Mouse (Mus musculus) ovary, adult 18-20 months (tissue): ENCODE data around the gene Fn3k.

Experiments
- DNase-seq: peaks from one replicate; pipeline ENCODE4 v3.0.0; 2022; ENCODE audit warnings: low spot score, mixed read lengths

Gene Fn3k

DNA sequence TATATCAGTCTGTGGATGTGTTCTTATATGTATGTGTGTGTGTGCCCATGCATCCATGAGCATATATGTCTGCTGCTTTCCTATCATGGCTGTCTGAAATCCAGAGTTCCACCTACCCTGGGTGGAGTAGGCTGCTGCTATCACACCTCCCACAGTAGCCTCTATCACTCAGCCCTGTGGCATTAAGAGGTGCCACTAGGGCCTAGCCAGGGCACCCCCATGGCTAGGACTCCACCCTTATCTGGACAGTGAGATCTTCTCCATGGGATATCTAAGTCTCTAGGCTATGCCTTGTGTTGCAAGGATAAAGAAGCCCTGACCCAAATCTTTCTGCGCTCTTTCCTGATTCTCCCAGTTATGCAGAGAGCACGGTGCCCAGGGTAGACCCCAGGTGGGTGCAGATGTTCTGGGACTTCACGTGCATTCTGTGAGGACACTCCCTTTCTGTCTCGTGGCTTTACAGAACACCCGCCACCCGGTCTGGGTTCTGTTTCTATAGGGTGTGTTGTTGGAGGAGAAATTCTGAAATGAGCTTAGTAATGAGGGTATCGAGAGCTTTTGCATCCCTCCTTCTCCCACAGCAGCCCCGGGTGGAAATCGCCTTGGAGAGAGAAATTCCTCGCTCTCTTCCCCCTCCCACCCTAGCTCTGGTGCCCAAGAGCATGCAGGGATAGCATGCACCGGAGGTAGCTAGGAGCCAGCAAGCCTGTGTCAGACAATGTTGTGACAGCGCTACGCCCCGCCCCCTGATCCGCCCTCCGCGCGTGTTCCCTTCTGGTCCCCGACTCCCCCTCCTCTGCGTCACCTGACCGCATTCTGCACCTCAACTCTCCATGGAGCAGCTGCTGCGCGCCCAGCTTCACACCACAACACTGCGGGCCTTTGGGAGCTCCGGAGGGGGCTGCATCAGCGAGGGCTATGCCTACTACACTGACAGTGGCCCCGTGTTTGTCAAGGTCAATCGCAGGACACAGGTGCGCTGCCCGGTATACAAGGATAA is at the start of gene Fn3k:
Gene Fn3k (plus strand): TSS at position 758 of the 1,000 bp plus-strand sequence.
- peak; percentile 79 for DNase-seq

DNA sequence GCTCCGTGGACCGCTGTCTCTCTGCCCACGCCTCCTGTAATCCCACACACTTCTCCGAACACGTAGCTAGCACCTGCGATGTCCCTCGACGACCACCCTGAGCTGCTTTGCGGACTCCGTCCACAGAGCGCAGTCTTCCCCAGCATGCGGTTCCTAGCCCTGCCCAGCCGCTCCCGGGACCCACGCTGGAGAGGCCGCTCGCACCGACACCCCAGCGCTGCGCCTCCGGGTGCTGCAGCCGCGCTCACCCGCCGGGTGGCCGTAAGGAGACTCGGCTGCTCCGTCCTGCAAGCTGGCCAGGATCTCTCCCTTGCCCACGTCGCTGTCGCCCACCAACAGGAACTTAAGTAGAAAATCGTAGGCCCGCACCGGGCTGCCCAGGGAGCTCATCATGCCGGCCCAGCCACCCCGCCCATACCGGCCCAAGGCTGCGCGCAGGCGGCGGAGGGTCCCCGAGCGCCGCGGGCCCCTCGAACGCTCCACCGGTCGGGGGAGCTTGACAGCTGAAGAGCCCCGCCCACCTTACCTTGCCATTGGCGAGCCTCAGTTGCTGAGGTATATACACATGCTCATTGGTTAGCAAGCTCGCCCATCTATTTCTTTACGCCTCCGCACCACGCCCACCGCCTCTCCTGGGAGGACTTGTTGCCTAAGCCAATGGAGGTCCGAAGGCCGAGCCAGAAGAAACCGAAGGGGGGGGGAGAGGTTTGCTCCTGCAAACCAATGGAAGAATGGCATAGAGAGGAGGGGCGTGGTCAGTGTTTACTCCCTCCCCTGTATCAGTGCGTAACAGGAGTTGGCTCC is 46.8 kb upstream of the Fn3k start, which contains the start of gene Rab40b:
Gene Rab40b (minus strand): TSS at position 502 of the 804 bp plus-strand sequence.
- peak; percentile 95 for DNase-seq

DNA sequence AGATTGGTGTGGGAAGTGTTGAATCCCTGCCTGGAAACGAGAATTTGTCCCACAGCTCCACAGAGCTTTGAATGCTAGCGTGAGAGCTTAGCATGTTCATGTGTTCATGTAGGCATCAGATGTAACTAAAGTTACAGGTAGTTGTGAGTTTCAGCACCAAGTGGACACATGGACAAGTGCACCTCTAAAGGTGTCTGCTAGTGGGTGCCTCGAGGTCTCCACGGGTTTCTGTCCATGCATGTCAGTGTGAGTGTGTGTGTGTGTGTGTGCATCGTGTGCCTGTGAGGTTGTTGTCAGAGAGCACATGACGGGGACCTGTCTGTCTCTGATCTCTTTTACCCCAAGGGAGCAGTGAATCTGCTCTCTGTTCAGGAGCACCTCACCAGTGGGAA is 46.2 kb upstream of the Fn3k start:
- no peak for DNase-seq

DNA sequence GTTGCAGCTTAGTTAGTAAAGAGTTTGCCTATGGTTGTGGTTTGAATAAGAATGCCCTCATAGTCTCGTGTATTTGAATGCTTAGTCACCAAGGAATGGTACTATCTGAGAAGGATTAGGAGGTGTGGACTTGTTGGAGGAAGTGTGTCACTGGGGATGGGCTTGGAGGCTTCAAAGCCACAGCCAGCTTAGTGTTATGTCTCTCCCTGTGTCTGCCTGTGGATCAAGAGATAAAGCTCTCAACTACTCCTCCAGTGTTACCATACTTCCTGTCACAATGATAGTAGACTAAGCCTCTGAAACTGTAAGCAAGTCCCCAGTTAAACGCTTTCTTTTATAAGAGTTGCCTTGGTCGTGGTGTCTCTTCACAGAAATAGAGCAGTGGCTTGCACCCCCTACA is 43.9 kb upstream of the Fn3k start:
- DNase-seq = no peak

DNA sequence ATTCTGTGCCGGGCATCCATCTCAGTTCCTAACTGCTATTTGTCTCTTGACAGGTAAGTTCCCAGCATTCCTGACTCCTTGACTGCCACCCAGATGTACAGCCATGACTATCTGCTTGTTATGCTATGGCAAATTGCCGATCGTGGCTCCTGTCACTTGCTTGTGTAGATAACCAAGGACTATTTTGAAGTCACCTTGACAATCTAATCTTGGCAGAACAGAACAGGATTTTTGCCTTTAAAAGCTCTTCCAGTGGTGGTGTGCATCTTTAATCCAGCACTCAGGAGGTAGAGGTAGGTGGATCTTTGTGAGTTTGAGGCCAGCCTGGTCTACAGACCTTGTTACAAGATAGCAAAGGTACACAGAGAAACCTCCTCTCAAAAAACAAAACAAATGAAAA is 42.3 kb upstream of the Fn3k start:
- no peak for DNase-seq

DNA sequence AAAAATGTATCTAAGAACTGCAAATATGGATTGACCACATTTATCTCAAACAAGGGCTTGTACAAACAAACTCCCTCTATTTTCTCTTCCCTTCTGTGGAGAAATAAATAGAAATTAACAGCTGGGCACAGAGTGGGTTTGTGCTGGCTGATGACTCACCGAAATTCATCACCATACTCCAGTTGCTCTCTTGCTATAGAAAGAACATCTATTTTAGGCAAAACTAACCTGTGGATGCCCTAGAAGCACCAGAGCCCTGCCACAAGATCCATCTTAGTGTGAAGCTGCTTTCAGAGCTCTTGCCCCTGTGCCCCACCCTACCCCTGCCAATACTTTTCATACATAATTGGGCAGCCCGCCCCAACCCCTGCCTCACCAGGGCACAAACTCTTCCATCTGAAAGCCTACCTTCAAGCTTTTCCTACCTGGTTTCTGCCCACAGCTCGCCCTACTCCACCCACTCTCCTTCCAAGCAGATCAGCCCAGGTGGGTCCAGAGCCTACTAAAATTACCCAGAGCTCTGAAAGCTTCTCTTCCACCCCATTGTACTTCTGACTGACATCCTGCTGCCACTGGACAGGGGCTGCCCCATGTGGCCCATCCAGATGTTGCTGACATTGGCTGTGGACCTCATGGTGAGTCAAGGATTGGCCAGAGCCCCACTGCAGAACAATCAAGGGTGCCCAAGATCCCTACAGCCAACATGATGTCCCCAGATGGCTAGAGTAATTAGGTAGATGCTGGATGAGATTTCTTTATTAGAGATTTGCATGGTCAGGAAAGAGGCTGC is 27.2 kb upstream of the Fn3k start:
- no peak for DNase-seq

DNA sequence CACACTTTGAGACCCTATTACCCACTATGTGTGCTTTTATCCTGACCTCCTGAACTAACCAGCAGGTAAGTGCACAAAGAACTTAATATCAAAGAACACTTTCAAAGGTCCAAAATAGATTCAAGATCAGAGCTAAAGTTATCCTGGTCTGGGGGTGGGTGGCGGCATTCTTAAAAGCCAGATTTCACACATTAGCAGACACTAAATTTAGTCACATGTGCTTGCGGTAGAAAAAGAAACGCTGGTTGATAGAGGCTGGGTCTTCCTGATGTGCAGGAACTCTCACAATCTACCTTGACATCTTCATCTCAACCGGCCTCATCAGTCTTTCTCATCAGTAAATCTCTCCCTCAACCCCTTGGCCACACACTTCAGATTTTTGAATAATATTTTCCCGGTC is 20.0 kb upstream of the Fn3k start:
- no peak for DNase-seq

DNA sequence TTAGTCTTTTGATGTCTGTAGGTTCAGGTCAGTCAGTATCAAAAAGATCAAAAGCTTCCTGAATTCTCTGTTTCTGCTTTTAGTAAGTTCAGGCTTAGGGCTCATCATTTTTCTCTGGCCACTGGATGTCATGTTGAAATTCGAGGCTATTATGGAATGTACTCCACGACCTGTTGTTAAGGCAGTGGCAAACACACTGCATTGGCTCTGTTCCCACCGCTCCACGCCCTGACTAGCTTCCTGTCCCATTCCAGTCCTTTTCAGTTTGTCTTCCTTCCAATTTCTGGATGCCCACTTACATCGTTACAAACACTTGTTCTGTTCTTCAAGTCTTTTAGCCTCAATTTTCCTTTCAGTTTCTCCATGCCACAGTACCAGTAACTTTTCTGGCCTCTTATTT is 19.4 kb upstream of the Fn3k start:
- DNase-seq = no peak

DNA sequence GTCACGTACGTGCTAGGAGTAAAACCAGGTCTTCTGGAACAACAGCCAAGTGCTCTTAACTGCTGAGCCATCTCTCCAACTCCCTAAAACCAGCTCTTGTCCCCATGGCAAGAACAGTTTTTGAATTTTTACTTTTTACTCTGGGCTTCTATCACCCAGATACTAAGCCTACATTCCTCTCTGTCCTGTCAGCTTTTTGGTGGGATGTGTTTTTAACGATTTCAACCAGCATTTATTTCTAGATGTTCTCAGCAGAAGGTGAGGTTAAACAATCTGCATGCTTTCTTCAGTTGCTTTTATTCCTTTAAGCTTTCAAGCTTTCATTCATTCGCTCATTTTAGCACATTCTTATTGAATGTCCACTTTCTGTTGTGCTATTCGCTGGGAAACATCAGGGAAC is 16.7 kb upstream of the Fn3k start:
- DNase-seq = no peak

DNA sequence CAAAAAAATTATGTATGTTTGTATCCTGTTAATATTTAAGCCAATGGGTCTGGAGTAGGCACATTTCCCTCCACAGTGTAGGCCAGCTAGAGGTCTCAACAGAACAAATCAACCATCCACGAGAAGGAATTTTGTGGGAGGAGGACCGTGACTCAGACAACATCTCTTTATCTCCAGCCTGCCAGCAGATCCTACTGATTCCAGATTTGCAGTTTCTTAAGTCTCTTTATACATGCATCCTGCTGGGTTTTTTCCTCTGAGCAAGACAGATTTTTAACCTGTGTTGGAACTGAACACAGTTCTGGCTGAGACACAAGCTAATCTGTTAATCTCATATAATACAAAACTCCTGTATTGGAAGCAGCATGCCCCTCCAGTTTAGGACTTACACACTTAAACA is 15.8 kb upstream of the Fn3k start:
- DNase-seq = no peak

DNA sequence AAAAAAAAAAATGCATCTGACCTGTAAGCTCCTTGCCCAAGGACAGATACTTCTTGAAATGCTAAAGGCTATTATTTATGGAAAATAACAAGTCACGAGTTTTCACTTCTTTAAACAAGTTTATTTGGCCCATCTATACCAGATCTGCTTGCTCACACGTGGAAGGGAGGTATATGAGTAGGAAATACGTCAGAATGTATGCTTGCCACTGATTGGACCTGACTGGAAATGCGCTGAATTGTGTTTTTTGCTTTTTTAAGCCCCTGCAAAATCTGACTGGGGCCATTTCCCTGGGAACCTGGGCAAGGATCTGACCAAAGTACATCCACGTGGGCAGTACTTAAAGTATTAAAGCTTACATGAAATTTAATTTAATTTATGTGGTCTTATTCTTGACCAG is 14.3 kb upstream of the Fn3k start:
- DNase-seq = no peak

DNA sequence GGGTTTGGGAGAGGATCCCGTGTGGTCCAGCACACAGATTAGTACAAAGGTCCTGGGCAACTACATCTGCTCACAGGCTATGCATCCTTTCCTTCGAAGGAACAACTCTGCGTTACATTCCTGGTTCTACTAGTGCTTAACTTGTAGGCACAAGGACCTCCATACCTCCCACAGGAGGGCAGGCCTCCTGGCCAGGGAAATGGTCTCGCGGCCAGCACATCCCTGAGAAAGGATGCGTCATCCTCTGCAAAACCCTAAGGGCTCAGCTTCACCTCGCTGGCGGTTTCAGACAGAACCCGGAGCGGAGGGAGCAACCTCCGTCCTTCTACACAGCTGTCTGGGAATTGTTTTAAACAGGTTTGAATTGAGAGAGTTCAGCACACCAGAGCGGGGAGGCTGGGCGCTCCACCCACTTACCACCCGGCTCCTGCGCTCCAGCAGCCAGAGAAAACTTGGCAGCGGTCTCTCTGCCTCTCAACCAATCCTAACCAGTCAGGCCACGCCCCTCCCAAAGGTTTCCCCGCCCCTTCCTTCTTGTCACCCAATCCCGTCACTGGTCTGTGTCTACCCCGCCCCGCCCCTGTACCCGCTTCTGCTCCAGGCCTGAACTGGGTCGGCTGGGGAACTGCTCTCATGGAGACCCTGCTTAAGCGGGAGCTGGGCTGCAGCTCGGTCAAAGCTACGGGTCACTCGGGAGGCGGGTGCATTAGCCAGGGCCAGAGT is 13.7 kb upstream of the Fn3k start, which contains the start of gene Fn3krp:
Gene Fn3krp (plus strand): TSS at position 572 of the 723 bp plus-strand sequence.
- peak; percentile 98 for DNase-seq

DNA sequence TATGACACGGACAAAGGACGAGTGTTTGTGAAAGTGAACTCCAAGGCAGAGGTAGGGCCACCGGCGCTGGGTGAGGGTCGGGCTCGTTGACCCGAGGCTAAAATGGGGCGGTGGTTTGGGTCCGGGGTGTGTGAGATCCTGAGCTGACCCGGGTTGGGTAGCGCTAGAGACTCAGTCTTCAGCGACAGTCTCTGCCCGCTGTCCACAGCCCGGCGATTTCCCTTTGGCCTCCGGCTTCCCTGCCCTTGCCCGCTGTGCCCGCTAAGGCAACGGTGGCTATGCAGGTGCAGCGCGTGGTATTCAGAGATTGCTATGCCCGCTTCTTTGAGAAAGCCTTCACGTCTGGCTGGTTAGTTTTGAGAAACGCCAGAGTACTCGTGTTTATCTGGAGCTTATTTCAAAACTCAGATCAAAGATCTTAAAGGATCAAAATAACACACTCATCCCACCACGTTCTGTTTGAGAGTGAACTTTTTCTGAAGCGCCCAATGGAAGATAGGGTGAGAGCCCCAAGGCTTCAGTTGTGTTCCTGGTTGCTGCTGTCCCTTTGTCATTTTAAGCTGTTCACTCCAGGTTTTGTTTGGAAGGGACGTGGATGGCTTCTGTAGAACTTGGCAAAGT is 13.1 kb upstream of the Fn3k start:
- no peak for DNase-seq

DNA sequence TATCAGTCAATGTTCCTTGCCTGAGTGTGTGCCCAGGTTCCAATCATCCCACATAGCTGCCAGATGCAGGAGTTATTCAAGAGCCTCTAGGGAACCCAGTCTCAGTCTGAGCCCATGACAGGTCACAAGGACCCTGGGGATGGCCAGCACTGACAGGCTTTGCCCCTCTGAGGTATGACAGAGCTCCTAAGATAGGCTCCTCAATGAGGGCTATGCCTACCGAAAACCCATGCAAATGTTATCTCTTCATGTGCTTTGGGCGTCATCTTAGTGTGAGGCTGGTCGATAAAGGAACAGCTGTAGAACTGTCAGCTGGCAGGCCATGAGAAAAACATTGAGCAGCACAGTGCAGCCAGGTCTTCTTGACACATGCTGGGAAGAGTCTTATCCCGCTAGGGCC is 1.3 kb upstream of the Fn3k start:
- no peak for DNase-seq

DNA sequence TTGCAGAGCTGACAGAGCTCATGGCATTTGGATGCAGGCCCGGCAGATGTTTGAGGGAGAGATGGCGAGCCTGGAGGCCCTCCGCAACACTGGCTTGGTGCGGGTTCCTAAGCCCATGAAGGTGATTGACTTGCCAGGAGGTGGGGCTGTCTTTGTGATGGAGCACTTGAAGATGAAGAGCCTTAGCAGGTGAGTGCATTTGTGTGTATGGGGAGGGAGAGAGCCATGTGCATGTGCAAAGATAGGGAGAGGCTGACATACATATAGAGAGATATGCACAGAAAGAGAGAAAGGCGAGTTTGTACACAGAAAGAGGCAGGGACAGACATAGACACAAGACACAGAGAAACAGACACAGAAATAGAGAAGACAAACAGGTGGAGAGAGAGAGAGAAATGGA is 2.5 kb downstream of the Fn3k start:
- DNase-seq = no peak

DNA sequence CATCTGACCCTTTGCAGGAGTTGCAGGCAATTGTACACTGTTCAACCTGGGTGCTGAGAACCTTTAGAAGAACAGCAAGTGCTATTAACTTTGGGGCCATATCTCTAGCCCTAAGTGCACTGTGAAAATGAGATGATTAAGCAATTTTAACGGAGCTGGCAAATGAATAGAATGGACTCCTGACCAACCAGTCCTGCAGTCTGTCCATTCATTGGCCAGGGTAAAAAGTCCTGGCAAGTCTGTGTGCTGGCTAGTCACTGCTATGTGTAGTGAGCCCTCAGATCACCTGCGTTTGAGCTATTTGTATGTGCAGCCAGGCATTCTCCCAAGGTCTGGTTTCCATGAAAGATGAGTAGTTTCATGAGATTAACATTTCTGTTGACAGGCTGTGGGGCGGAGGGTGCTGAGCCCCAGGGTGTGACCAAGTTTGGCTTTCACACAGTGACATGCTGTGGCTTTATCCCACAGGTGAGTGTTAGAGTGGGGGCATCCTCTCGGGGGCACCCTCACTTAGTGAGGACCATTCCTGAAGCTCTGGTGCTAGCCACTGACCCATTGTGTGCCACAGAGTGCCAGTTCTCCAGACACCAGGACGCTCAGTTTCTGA is 5.1 kb downstream of the Fn3k start:
- no peak for DNase-seq

DNA sequence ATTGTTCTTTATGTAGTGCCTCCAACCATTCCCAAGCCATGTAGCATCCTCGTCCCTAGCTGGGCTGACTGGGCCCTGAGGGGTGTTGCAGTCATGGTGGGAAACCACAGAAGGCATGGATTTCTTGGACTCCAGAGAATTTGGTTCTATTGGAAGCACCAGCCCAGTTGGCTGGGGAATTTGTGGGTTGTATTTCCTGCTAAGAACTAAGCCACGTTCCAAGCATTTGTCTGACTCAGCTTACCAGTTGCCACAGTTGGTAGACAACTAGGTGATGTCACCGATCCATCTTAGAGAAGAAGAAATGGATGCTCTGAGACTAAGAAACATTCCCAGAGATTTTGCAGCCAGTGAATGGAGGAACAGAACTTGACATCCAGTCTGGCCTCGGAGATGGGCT is 6.9 kb downstream of the Fn3k start:
- DNase-seq = no peak

DNA sequence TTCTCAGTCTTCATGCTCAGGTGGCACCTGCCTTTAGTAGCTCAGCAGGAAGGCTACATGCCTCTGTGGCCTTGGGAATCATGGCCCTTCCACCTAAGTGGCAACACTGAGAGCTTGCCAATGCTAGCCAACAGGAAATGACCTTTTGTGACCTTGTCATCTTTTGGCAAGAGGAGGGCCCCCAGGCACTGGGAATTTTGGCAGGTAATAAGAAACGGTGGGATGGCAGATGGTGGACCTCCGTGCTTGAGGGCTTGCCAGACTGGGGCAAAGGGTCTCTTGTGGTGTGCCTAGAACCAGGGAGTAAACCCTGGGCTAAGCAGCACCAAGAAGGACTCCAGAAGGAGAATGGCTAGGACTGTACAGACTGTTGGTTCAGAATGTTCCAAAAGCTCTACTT is 7.4 kb downstream of the Fn3k start:
- no peak for DNase-seq

DNA sequence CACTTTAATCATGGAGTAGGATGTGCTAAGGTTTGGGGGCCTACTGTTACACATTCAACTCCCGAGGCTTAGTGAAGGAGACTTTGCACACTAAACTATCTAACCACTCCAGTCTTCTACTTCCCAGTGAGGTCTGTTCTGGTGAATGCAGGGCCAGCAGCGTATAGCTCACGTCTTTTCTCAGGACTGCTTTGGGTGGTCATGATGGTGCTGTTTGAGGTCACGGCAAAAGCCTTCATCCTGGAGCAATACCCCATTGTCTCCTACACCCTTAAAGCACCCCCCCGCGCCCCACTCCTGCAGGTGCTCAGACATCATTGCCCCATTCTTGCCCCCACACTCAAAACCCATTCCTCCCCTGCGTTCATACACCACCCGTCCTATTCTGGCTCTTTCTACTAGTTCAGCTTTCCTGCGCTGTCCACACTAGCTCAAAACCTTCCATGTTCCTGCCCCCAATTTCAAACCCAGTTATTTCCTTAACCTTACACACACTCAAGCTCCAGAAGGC is 16.6 kb downstream of the Fn3k start:
- DNase-seq = no peak
